Mouse (Mus musculus) kidney, postnatal 25 days (tissue): ENCODE data around the gene Heyl.

ENCODE experiments used
- DNase-seq, 2 experiments: peaks; one replicate each; pipeline ENCODE4 v3.0.0; 2021; ENCODE audit warnings: mixed read lengths in 2 of 2

Gene Heyl

DNA sequence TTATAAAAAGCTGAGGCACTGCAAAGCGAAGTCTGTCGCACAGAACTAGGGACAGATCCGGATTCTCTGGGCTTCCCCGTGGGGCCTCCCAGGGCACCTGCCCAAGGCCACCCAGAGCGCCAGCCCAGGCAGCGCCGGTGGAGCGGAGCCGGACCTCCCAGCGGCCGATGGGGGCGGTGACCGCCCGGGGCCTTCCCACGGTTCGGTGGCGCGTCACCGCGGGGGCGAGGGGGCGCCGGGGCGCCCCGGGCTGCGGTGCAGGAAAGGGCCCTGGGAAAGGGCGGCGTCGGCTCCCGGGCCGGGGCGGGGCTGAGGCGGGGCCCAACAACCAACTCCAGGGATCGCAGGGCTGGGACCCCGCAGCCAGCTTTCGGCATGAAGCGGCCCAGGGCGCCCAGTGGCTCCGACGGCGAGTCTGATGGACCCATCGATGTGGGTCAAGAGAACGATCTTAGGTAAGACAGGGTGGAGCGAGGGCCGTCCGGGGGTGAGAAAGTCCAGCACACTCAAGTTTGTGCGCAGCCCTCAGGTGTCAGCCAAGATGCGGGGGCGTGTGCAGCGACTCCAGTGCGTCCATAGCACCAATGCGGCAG, at the start of gene Heyl:
Gene Heyl, plus strand, starts transcription at position 65 of the 593 bp plus-strand sequence.
- DNase-seq = peak; percentile 61 to 89

DNA sequence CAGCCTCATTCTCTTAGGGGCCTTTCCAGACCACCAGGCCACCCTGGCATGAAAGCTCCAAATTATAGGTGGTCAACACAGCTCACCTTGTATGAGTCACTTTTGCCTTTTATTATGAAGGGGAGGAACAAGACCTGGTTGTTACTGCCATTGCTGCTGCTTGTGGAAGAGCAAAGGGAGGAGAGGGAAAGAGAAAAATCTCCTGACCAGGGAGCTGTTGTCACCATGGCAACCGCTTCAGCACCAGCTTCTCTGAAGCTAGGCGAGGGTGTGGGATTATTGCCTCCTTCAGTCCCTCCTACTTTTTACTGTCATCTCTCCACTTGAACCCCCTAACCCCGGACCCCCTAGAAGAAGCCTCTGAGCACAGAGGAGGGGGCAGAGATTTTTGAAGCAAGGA, 48.5 kb upstream of the Heyl start:
- no peak for DNase-seq

DNA sequence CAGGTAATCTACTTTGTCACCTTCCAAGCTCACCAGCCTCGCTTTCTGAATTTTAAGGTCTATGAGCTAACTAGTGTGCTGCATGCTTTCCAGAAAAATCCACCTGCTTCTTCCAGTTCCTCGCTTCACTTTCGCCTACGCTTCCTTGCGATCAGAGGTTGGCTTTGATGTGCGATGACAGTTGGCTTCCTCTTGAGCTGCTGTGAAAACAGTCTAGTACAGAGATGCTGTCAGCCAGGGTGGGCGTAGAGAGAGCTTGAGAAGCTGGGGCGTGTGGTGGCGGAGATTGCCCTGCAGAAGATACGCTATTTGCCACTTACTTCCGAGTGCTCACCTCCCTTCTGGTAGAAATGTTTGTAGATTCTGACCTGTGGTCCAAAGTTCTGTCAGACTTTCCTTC, 41.0 kb upstream of the Heyl start:
- DNase-seq = no peak

DNA sequence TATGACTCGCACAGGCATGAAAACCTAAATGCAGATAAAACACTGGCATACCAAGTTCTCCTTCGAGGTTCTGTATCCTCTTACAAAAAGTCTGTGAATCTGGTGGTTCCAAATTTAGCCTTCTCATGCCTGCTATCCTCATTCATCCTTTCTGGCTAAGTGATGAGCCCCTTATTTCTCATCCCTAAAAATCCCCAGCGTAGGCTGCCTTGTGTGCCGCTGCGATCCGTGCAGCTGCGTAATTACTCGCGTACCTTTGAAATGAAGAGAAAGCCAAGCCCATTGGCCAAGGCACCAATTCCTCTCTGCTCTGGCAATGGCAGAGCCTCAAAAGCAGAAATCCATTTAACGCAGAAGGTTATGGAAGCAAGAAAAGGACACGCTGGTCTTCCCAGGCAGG, 39.6 kb upstream of the Heyl start:
- DNase-seq = no peak

DNA sequence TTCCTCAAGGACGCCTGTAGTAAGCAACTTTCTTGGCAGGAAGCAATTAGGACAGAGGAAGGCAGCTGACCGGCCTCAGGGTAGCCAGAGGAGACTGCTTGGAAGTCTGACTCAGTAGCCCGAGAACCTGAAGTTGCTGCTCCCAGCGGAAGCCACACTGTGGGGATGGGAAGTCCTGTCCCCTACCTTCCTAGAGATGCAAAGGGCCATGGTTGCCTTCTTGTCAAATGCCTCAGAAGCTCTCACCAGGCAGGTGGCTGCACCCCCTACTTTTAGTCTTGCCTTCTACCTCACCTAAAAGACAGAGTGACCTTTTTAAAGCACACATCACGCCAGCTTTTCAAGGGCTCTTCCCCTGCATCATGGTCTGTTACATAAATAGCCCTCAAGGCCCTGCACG, 36.7 kb upstream of the Heyl start:
- peak; percentile 11 to 61 for DNase-seq

DNA sequence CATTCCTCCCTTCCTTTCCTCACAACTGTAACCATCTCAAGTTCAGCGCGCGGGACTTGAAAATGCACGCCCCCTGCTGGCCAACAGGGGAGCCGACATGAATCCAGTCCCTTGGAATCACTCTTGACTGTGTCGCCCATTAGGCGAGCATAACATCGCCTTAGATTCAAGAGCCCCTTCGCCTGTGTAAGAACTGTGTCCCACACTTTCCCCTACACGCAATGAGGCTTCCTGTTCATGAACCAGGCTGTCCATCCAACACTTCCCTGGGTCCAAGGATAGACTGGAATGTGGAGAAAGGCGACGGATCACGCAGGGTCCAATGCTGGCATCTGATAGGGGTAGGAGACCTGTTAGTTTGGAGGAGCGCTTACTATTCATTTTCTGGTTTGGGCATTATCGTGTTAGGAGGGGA, 32.6 kb upstream of the Heyl start:
- peak; percentile 63 to 69 for DNase-seq

DNA sequence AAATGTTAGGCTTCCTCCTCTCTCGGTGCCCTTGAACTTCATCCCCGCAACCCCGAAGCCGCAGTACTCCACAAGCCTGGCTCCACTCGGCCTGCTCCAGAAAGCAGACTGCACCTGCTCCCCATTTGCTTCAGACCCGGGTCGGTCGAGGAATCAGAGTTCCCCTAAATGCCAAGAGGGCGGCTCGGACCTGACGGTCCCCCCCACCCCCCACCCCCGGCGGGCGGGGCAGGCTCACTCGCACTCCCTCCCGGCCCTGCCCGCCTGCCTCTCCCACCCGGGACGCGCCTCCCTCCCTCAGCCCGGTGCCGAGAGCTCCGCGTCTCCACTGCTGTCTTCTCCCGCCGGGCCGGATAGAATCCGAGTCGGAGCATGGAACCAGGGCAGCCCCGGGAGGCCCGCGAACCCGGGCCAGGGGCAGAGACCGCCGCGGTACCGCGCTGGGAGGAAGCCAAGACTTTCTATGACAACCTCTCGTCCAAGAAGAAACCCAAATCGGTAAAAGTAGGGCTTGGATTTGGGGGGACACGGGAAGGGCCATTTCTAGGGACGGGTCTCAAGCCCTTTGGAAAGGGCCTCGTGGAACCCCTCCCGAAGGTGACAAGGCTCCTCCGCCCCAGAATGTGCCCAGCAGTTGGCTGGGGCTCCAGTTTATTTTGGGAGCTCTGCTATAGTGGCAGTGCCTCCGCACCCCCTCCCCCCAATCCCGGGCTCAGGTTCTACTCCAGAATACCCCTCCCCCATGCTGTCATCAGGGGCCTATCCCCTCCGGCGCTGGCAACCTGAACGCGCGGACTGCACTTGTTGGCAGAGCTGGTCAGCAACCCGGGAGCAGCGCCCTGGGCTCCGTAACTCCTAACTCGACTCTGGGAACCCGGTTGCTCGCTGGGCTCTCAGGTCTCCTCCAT, 31.9 kb upstream of the Heyl start, which contains the start of gene Nt5c1a:
Gene Nt5c1a, plus strand, starts transcription at position 319 of the 908 bp plus-strand sequence.
- DNase-seq = peak in 1 of 2 experiments; percentile 25

DNA sequence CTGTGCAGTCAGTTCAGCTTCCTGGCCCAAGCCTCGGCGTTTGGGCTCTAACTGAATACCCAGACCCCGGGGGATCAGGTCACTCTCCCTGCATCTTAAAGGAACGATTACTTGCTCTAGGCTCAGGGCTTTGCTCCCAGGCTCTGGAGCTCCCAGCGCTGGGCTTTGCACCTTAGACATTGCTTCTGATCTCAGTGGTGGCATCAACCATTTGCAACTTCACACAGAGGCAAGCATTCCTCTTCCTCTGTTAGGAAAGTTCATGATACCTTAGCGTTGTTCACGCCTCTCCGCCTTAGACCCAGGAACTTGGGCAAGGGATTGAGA, 31.3 kb upstream of the Heyl start:
- no peak for DNase-seq

DNA sequence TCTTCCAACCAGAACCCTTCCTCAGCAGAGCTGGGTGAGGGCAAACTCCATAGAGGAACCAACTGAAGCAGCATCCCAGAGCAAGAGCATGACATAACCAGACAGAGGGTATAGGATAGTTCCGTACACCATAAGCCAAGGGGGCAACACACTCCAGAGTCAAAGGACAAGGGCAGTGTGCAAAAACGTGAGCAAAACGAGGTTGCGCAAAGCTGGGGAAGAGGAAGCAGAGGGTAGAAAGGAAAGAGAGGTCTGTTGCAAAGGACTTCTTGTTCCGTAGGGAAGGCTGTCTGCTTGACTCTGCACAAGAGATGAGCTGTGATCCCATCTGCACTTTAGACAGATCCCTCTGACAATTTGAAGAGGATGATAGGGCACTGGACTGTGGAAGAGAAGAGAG, 26.0 kb upstream of the Heyl start:
- DNase-seq = no peak

DNA sequence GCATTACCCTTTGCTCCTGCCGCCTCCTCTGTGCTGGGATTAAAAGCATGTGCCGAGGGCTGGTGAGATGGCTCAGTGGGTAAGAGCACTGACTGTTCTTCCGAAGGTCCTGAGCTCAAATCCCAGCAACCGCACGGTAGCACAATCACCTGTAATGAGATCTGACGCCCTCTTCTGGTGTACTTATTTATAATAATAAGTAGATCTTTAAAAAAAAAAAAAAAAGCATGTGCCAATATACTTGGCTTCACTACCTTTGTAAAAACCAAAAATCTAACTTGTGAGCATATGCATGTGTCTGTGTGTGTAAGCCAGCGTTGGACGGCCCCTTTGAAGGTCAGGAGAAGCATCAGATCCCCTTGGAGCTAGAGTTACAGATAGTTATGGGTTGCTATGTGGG, 22.4 kb upstream of the Heyl start:
- DNase-seq = no peak

DNA sequence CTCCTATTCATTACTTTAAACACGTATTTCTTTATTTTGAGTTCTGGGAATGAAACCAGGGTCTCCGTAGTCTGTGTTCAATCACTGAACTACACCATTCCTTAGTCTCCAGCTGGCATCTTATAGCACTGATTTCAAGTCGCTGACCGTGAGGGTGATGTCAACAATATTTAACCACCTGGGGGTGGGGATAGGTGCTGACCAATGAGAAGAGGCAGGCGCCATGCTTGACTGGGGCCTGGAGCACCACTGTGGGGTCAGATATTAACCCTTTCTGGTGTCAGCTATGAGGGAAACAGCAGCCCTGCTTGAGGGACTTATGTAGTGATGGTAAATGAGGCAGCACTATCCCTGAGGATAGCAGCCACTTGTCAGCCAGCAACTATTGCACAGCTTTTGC, 21.9 kb upstream of the Heyl start:
- DNase-seq = no peak

DNA sequence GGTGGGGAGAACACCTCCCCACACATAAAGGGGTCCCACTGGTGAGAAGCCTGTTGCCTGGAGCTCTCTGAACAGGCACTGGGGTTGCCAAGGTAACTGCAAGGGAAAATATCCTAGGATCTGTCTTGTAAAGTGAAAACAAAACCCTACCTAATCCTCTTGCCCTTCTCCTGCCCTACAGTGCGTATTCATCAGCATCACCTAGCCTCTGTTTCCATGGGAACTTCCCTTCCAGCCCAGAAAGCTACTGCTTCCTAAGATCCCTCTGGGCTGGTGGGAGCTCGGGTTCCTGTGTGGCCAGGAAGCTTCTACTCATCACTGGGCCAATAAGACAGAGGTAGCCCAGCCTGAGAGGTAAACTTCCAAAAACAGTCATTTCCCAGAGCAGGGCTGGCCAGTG, 21.0 kb upstream of the Heyl start:
- DNase-seq = no peak

DNA sequence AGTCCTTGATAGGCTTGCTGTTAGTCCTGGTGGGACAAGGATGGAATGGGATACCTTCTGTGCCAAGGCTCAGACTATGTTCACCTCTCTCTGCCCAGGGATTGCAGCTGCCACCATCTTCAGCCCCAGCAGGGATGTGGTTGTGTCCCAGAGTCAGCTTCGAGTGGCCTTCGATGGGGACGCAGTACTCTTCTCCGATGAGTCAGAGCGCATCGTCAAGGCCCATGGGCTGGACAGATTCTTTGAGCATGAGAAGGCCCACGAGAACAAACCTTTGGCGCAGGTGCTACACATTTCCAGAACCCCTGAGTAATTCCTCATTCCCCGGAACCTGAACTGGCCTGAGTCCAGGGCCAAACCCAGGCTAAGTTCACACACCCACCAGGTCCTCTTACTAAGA, 19.4 kb upstream of the Heyl start:
- DNase-seq = no peak

DNA sequence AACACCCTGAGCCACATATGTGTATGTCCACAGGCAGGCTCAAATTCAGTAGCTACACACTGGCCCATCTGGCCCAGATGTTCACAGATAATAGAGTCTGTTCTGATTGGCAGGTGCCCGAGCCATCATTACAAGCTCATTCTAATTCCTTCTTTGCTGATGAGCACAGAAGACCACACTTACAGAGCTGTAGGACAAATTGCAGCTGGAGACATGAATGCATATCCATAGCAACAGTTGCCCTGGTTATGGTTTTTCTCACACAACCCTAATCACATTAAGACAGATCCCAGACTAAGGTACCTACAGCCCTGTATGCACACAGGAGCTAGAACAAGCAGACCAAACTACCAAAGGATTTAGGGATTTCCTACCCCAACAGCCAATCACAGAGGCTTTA, 18.0 kb upstream of the Heyl start:
- DNase-seq = no peak

DNA sequence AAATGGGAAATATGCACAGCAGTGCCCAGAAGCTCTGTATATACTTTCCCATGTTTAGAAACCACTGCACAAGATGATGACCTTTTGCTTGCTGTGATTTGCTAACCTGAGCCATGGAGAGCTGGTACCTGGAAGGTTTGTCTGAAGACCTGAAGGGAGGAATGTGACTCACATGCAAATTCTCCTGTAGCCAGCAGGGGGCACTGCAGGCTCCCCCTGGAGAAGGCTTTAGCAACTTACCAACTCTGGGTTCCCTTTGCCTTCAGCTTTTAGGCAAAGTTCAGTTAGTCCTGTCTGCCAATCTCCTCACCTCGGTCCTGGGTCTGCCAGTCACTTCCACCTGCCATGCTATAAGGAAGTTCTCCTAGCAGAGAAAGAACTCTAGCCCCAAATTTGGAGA, 16.6 kb upstream of the Heyl start:
- peak in 1 of 2 experiments; percentile 35 for DNase-seq

DNA sequence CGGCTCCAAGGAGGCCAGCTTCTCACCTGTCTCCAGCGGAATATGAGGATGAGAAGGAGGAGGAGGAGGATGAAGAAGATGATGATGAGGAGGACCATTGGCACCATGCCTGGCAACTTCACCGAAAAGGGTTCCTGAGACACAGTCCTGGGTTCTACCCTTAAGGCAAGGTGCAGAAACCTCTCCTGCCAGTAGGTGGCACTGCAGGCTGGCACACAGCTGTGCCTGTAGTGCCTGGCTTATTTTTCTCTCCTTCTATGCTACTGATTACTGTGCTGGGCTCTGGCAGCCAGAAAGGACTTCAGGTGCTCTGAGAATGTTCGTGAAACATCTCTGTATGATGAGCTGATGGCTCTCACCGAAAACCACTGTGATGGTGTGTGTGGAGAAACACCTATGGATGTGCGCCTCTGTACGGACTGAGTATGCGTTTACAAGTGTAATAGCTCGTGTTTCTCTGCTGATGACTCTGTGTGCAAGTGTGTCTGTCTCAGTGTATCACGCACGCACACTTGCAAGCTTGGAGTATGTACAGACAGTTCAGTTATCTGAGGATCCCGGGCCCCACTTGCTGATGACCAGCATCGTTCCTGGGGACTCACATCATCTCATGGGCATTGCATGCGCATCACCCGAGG, 13.5 kb upstream of the Heyl start:
- peak; percentile 59 to 78 for DNase-seq

DNA sequence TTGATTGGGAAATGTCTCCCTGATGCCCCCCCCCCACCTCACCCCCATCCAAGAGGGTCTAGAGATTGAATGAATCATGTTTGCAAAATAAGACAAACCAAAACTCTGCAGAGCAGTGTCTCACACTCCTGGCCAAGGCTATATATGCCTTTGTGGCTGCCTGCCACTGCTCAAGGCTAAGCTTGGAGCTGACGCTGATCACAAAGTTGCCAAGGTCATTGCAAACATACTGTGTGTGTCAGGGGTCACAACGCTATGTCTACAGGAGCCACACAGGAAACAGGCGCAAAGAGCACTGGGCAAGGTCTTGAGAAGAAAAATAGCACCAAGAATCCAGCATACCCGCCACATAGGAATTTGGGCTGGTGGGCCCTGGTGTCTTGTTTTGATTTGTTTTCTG, 12.7 kb upstream of the Heyl start:
- no peak for DNase-seq

DNA sequence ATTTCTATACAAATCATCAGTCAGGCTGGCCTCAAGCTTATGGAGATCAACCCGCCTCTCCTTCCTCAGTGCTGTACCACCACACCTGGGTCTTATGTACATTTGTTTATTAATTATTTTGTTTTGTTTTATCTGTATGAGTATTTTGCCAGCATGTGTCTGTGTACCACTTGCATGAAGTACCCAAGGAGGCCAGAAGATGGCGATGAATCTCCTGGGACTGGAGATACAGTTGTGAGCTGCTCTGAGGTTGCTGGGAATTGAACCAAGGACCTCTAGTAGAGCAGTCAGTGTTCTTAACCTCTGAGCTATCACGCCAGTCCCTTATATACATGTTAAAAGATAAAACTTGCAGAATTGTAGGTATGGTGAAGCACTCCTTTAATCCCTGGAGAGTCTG, 10.0 kb upstream of the Heyl start:
- DNase-seq = peak in 1 of 2 experiments; percentile 46

DNA sequence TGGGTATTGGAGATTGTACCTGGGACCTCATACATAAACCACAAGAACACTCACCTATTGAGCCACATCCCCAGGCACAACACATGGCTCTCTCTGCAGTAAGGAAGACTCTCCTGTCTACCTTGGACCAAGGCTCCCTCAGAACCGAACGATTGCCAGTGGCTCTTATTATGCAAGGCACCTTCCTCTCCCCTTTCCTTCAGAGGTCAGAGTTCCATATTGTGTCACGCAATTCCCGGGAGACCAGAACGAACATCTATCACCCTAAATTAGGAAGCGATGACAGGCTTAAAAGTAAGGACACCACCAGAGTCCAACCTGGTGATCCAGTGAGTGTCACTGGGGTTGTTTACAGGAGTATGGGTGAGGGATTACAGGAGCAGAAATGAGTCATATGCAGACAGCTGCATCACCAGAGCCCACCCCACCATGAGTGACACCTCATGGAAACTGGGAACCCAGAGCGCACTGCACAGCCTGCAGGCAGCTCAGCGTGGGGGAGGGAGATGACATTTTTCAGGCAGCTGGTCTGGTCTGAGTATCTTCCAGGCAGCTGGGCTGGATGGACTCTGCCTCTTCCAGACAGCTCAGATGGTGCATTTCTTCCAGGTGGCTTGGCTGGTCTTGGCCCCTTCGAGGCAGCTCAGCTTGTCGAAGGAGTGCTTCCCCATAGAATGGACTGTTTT, 7.5 kb upstream of the Heyl start:
- no peak for DNase-seq

DNA sequence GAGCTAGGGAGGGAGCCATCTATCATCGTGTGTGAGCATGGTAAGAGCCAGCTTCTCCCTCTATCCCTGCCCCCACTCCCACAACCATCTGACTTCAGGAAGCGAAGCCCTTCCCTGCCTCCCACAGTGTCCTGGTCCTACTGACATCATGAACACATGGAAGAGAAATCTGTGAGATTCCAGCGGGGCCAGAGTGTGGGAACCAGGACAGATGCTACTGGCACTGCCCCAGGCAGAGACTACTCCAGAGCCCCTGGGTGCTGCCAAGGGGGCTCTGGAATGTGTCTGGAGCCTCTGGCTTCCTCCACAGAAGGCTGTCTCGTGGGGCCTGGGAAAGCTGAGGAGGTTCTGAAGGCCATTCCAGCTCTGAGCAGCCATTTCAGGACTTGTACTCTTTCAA, 5.6 kb upstream of the Heyl start:
- no peak for DNase-seq

DNA sequence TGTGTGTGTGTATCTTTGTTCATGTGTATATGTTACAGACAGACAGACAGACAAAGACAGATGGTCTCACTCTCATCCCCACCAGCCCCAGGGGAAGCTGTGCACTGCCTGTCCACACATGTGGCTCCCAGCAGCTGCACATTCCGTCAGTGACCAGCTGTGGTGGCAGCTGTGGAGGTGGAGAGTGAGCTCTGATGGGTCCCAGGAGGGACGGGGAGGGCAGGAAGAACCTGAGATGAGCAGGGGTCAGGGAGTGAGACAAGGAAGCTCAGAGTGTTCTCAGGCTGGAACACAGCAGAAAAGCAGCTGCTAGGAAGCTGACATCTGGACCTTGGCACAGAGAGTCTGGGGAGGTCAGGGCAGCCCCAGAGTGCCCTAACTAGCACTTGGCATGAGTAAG, 5.1 kb upstream of the Heyl start:
- DNase-seq = peak in 1 of 2 experiments; percentile 58

DNA sequence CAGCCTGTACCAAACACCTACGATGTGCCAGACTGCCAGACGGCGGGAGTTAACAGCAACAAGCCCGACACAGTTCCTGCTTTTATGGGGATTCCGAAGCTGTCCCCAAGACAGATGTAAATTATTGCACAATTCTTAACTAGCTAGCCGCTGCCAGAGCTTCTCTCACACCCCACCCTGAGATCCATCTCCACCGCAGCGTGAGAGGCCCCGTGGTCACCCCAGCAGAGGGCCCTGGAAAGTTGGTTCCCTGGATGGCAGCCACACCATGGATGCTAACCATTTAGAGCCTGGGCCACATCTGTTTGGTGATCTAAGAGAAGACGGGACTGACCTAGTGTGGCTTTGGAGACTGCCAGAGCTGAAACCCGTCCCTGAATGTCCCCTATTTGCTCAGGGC, 4.2 kb upstream of the Heyl start:
- no peak for DNase-seq

DNA sequence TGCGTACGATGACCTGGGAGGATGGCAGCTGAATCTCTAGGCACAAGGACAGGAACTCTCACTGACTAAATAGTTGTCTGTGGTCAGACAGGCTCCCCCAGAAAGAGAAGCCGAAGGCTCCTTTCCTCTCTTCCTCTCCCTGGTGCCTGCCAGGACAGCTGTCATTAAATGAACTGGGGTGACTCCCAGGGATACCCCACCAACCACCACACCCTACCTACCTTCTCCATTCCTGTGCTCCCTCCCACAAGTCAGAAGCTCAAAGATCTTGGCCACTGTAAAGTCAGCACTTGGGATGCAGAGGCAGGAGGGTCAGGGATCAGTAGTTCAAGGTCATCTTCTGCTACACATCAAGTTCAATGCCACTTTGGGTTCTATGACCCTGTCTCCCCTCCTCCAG, 515 bp upstream of the Heyl start:
- DNase-seq = no peak
